Mouse (Mus musculus) stomach, postnatal 0 days (tissue): ENCODE results near the gene Arid1b.

Experiments used
- CTCF ChIP-seq: IDR thresholded peaks from 2 replicates; pipeline ENCODE4 v1.5.1; 2016; ENCODE audit warnings: antibody characterized with exemption, low read depth, mild to moderate bottlenecking, moderate library complexity
- EP300 ChIP-seq: optimal IDR thresholded peaks from 2 replicates; pipeline ENCODE3; 2016; ENCODE audit warnings: antibody characterized with exemption

- TF ChIP-seq EP300 (no peak), CTCF (no peak)
These were observed 250.4 kb downstream of the Arid1b start for GRCm38 (mm10) chr17:5244526-5244925.
